Mouse (Mus musculus) cerebellum, adult 11 months (tissue): ENCODE results near the gene Sqstm1.

Source experiments
- DNase-seq: peaks from one replicate; pipeline ENCODE4 v3.0.0; 2022

Sqstm1 gene

DNA sequence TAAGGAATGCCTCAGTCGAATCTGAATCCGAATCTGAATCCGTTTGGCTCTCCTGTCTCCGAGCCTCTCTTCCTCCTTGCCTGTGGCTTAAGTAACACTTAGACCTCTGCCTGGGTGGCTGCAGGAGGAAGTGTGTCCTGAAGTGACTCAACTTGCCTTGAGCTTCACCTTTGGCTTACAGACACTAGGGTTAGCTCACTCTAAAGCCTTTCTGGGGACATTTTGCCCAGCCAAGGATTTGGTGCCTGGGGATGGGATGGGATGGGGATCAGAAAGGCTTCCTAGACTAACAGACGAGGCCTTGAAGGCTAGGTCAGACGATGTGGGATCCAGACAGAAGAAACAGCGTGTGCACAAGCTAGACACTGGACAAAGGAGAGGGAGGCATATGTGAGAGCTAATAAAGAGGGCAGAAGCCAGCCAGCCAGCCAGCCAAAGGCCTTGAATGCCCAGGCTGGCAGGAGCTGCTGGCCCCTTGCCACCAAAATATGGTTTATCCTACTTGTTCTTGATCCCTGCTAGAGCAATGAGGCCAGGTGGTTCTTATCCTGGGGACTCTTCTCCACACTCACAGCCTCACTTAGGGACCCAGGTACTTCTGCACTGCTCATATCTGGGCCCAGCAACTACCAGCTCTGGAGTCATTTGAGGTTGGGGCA lies 18.8 kb upstream of the Sqstm1 start:
- DNase-seq = peak; percentile 92

GRCm38 (mm10) chr11:50228772-50229171 lies 18.1 kb upstream of the Sqstm1 start:
- DNase-seq = peak; percentile 67

- DNase-seq = peak; percentile 75
Measured at GRCm38 (mm10) chr11:50227736-50228135, 17.1 kb upstream of the Sqstm1 start.

- DNase-seq = no peak
Measured at GRCm38 (mm10) chr11:50227226-50227625, 16.6 kb upstream of the Sqstm1 start.

- DNase-seq = peak; percentile 22
Measured at GRCm38 (mm10) chr11:50226406-50226805, 15.8 kb upstream of the Sqstm1 start.

DNA sequence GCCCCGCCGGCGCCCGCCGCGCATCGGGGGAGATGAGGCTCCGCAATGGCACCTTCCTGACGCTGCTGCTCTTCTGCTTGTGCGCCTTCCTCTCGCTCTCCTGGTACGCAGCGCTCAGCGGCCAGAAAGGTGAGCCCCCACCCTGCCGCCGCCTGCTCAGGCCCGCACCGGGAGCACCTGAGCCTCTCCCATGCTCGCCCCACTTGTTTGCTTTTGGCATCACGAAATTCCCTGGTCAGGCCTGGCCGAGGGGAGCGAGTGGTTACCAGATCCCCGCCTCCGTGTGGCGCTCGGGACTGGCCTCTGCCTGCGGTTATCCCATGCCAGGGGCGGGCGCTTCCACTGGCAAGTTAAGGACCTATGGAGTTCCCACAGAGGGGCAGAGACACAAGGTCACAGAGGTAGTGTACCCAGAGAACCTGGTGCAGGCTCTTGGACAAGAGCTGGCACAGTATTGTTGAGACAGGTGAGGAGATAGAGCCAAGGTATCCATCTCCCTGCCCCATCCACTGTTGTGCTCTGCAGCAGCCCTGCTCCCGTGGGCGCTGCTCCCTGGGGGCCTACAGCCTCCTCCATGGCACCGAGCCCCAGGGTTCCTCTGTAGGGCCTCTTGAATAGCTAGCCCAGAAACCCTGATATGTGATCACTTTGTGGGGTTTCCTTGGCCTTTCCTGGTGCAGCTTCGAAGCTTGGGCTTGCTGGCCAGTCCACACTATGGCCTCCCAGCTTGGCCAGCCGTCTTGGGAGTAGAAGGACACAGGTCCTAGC lies 15.2 kb upstream of the Sqstm1 start:
- peak; percentile 61 for DNase-seq

DNA sequence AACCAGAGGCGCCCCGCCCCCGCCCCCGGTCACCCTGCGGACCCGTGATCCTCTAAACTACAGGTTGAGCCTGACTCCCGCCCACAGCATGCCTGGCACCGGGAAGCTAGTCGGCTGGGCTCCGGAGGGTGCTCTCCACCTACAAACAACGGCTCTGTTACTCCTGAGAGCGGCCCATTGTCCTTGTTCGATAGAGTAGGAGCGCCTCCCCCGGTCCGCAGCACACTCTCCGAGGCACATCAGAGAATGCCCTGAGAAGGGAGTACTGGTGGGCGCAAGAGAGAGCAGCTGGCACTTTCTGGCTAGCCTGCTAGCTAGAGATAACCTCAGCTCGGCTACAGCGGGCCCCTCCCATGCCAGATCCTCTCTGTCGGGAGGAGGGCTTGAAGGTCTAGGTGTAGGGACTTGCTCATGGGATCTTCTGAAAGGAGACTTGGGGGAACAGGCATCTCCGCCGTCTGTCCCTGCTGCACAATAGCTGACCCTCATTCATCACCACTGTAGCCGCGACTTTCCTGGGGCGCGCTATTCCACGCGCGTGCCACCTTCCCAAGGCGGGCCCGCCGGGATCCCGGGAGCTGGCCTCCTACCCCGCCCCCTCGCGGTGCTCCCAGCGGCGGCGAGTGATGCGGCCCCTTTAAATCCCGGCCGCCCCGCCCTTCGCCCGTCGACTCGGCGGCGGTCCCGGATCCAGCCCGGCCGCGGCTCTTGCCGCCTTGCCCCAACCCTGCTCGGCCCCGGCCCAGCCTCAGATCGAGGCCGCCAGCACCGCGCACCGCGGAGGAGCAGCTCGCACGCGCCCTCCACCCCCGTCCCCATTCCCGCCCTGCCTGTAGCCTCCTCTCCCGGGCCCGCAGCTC lies 14.3 kb upstream of the Sqstm1 start:
- DNase-seq = peak; percentile 87

GRCm38 (mm10) chr11:50223783-50224662 lies 13.4 kb upstream of the Sqstm1 start:
- no peak for DNase-seq

GRCm38 (mm10) chr11:50222559-50223276 lies 12.1 kb upstream of the Sqstm1 start:
- no peak for DNase-seq

GRCm38 (mm10) chr11:50219833-50220232 lies 9.2 kb upstream of the Sqstm1 start:
- no peak for DNase-seq

- no peak for DNase-seq
Measured at GRCm38 (mm10) chr11:50217811-50218210, 7.2 kb upstream of the Sqstm1 start.

DNA sequence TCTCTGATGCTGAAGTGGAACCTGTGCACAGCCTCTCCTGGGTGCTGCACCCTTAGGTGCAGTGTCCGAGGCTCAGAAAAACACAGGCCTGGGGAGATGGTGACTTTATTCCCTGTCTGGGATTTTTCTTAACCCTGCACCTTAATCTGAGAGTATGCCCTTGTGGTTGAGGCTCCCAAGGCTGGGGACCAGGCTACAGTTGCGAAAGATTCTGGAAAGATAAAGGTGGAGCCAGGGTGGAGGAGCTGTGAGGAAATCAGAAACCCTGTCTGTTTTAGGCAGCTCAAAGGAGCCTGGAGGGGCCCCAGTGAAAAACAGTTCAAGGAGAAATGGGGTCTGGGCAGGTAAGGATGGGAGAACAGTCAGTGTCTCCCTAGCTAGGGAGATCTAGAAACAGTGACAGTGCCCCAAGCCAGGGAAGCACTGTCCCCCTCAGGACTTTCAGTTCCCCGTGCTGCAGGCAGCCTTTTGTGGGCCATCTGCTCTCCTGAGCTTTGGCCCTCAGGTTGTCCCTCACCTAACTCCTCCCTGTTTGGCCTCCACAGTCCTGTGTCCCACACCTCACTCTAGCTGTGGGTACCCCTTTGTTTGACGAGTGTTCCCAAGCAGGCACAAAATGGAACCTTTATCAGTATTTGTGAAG lies 6.2 kb upstream of the Sqstm1 start:
- DNase-seq = no peak

DNA sequence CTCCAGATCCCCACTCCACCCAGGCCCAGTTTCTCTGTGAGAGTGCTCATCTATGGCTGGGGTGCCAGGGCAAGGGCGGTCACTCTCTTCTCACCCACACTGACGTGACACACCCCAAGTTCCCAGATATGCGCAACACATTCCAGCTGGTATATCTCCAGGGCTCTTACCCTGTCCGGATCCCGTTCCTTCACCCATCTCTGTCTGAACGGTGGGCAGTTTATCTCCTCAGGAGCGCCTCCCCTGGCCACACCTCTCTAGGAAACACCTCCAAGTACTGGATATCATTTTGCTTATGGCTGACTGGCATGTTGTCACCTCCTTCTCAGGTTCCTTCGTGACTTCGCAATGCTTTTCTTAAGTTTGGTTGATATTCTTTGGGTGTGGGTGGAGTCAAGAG lies 5.0 kb upstream of the Sqstm1 start:
- no peak for DNase-seq

- DNase-seq = no peak
Measured at GRCm38 (mm10) chr11:50214631-50215030, 4.0 kb upstream of the Sqstm1 start.

GRCm38 (mm10) chr11:50212848-50213758 lies 2.5 kb upstream of the Sqstm1 start:
- no peak for DNase-seq

DNA sequence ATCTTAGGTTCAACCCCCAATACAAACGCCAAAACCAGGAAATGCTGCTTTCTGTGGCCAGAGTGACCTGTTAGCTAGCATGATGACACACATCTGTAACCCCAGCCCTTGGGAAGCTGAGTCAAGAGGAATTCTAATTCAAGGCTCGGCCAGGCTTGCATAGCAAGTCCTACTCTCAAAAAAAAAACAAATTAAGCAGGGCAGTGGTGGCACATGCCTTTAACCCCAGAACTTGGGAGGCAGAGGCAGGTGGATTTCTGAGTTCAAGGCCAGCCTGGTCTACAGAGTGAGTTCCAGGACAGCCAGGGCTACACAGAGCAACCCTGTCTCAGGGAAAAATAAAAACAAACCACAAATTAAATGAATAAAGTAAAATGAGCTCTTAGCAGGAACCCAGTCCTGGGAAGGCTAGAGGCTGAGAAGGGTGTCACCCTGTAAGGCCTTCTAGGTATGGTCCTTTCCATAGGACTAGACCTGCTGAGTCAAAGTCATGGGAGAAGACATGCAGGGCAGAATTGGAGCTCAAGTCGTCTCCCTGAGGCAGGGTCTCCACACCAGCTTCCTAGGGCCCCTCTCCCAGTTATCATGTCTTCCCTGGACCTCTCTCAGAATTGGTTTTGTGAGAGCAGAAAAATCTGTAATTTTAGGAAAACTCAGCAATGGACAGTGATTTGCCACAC lies 1.6 kb upstream of the Sqstm1 start:
- no peak for DNase-seq

GRCm38 (mm10) chr11:50211322-50212059 lies 864 bp upstream of the Sqstm1 start:
- no peak for DNase-seq

DNA sequence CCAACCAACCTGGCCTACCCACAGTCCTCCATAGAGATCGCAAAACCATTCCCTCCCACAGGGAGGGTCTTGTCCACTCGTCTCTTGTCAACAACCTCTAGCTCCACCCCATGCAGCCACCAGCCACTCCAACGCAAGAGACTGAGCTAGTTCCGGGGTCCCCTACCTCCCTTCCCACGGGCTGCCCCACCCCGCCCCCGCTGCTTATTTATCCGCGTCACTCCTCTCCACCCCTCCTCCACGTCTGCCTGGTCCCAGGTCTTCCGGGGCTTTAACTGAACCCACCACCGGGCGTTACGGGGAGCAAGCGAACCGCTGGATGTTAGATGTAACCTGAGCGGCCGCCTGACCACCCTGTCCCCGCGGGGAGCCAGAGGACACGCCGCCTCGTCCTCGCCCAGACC lies 524 bp downstream of the Sqstm1 start:
- peak; percentile 87 for DNase-seq

- DNase-seq = no peak
Measured at GRCm38 (mm10) chr11:50208039-50208438, 2.6 kb downstream of the Sqstm1 start.
